Mouse (Mus musculus) ZHBTc4 (cell line): Measurements from ENCODE around the gene Kdm1b.

Source experiments
- DNase-seq: peaks from one replicate; pipeline ENCODE4 v3.0.0-alpha.2; 2011; ENCODE audit warnings: low read depth, low spot score

Gene Kdm1b

GRCm38 (mm10) chr13:47043030-47043680, at the start of gene Kdm1b:
Gene Kdm1b (plus strand): TSS chr13:47043499.
- peak; percentile 99 for DNase-seq

DNA sequence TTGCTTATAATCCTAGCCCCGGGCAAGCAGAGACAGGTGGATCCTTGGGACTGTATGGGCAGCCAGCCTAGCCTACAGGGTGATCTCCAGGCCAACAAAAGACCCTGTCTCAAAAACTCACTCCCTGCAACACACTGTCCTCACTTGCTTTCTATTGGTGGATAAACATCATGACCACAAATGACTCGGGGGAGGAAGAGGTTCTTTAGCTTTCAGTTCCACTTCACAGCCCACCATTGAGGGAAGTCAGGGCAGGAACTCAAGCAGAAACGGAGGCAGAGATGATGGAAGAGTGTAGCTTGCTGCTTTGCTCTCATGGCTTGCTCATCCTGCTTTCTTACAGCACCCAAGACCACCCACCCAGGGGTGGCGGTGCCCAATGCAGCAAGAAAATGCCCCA, 45.9 kb upstream of the Kdm1b start:
- no peak for DNase-seq

DNA sequence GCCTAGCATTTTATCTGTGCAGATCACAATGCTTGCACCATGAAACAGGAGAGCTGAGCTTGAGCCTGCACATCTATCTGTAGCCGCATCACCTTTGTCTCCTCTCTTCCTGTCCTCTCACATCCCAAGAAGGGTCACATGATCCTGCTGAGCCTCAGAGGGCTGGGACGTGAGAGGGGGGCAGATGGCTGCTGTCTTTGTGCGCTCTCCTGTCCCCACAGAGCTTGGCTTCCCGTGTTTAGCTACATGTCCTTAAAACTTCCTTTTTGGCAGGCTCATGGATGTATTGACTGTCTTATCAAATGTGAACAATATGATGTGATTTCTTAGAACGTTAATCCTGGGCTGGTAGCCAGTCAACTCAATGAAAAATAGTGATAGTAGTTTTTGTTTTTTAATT, 43.8 kb upstream of the Kdm1b start:
- no peak for DNase-seq

GRCm38 (mm10) chr13:47001590-47001989, 41.7 kb upstream of the Kdm1b start:
- peak; percentile 43 for DNase-seq

DNA sequence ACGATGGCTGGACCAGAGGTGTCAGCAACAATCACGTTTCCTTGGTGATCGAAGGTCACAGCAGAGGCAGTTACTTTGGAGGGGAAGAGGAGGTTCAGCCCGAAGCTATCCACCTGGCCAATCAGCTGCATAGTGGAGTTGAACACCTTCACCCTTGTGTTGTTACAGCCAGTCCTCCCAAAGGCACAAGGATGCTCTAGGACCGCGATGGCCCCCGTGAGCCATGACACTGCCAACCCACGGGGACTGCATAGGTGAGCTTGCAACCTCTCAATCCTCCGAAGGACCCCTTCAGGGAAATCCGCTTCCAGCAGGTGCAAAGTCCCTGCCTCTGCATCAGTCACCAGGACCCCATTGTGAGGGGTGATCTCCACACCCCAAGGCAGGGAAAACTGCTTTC, 29.6 kb upstream of the Kdm1b start:
- DNase-seq = no peak

DNA sequence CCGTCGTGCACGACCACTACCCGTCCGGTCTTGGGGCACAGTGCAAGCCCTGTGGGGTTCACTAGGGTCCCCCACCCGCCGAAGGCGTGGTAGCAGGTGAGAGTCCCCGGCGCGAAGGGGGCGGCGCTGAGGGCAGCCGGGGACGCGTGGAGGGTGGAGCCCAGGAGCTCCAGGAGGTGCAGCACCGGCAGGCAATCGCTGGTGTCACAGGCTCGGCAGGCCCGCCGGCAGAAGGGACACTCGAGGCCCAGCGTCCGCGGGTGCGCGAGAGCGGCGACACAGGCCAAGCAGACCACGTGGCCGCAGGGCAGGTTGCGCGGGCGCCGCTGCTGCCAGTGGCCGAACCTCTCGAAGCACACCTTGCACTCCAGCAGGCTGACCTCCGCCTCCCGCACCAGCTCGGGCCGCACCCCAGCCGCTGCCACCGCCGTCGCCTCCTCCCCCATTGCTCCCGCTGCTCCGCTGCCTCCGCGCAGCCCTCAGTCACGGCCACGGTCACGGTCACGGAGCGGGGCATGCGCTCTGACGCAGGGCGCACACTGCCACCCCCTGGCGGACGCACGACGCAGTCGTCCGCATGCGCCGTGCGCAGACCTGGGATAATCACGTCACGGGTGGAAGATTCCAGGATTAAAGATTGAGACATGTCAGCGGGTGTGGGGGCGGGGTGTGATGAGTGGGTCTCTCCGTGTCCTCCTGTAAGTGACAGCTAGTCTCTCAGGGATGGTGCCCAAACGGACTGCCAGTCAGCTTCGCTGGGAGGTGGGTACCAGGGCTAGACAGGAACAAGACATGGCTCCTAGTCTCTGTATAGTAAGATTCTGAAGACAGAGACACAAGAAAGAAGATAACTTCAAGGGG, 28.7 kb upstream of the Kdm1b start, which contains the start of gene Nhlrc1:
Nhlrc1 (minus strand) TSS at position 517 of the 861 bp plus-strand sequence.
- peak; percentile 89 for DNase-seq

DNA sequence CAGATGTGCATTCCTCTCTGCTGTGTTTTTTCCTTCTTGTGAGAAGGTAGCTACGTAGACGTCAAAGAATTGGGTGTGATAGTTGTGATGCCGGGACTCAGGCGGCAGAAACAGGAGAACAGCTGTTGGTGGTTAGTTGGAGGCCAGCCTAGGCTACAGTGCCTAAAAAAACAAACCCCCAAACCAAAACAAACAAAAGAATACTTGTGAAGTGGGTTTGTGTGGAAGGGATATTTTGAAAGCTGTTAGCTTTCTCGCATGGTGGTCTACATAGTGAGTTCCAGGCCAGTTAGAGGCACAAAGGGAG, 28.2 kb upstream of the Kdm1b start:
- no peak for DNase-seq

GRCm38 (mm10) chr13:47017259-47017658, 26.0 kb upstream of the Kdm1b start:
- peak; percentile 65 for DNase-seq

GRCm38 (mm10) chr13:47019774-47020173, 23.5 kb upstream of the Kdm1b start:
- DNase-seq = no peak

GRCm38 (mm10) chr13:47020798-47021197, 22.5 kb upstream of the Kdm1b start:
- DNase-seq = no peak

GRCm38 (mm10) chr13:47030376-47031107, 12.8 kb upstream of the Kdm1b start:
- DNase-seq = no peak

DNA sequence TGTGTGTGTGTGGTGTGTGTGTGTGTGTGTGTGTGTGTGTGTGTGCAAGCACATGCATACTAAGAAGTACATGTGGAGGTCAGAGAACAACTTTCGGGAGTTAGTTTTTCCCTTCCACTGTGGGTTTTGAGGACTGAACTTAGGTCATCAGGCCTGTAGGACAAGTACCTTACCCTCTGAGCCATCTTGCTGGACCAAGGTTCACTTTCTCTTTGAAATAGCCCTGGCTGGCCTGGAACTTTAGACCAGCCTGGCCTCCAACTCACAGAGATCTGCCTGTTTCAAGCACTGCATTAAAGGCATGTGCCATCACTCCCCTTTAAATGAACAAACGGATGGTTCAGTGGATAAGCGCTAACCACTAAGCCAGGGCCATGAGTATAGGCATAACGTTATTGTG, 9.7 kb upstream of the Kdm1b start:
- no peak for DNase-seq

DNA sequence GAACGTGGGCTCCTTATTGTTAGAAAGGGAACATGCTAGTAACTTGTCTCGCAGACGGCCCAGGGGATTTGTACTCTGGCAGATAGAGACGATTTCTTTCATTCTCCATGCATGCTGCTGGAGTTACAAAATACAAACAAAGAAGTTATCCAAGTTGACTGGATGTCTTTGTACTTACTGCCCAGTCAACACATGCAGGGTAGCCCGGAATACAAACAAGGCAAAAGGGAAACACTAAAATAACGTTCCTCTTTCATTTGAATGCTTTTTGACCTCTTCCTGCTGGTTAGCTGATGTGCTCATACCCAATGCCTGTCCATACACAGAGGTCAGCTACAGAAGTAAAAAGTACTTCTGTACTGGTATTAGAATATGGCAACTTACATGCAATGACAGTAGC, 5.4 kb upstream of the Kdm1b start:
- no peak for DNase-seq

GRCm38 (mm10) chr13:47040061-47040460, 3.2 kb upstream of the Kdm1b start:
- DNase-seq = no peak

- DNase-seq = no peak
Measured at GRCm38 (mm10) chr13:47042024-47042633, 1.2 kb upstream of the Kdm1b start.

DNA sequence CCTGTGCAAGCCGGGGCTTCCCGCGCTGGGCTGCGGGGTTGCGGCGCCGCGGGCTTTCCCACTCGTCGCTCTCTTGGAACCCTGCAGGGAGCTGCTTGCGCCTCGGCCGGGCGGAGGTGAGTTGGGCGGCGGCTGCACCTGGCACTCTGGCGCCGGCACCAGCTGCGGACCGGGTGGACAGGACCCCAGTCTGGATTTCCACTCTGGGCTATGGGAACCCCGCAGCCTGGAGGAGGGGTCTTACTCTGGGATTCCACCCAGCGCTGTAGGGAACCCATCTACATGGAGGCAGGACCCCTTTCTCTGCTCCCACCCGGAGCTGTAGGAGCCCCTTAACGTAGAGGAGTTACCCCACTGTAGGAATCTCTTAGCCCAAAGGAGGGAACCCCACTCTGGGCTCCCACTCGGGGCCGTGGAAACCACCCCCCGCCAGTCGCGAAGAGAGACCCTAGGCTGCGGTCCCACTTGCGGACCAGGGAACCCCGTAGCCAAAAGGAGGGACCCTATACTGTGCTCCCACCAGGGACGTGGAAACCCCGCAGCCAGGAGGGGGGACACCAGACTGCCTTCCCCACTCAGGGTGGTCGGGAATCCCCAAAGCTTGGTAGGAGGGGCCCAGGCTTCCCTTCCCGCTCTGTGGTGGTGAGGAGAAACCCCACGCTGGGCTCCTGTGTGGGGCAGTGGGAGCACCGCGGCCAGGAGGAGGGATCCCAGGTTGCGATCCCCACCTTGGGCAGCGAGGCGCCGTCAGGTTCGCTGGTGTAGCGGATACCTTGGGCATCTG, 726 bp downstream of the Kdm1b start:
- DNase-seq = peak; percentile 27

DNA sequence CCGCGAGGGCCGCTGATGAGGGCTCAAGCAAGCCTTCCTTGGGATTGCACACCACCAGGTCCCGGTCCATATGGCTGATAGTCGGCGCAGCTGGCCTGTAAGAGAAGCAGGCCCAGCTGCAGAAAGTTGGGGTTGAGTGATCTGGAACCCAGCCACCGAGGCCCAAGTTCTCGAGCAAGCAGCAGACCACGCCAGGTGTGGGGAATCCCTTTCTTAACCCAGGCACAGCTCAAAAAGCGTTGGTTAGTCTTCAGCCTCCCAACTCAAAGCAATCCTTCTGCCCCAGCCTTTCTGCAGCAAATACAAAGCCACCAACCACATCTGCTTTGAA, 1.3 kb downstream of the Kdm1b start, which contains the start of gene Tpmt:
Tpmt (minus strand) TSS at position 121 of the 331 bp plus-strand sequence.
- no peak for DNase-seq

GRCm38 (mm10) chr13:47047996-47048395, 4.7 kb downstream of the Kdm1b start:
- DNase-seq = peak; percentile 16

GRCm38 (mm10) chr13:47050009-47050408, 6.7 kb downstream of the Kdm1b start:
- DNase-seq = no peak

DNA sequence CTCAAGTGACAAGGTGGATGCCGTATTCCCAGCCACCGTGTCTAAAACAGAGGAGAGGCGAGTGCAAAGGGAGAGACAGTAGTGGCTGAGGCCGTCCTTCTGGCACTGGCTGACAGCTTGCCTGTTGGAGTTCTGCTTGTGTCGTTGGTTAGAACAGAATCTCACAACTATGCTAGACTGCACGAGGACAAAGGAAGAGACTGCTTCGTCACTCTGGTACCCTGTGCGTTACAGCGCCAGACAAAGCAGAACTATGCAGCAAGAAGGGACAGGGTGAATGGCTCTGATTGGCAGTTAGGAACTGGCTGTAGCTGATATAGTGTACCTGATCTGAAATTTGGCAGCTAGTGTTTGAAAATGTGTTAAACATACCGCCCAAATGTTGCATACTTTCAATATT, 10.7 kb downstream of the Kdm1b start:
- DNase-seq = no peak

DNA sequence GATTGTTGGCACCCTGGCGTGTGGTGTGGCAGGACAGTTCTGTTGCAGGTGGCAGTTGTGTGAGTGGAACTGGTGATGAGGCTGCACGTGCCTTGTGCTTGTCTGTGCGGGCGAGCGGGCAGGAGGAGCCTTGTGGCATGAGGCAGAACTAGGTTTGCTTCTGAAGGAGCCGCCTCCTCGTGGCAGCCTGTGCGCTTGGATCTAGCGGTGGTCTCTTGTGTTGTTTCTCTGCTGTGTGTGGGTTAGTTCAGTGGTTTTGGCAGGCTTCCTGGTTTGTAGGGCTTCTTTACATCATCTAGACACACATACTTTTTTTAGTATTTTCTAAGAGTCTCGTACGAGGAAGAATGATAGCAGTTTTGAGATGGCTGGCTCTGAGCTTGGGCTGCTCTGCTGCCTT, 12.8 kb downstream of the Kdm1b start:
- peak; percentile 21 for DNase-seq
